Mouse (Mus musculus) stomach, embryonic 15.5 days (tissue): ENCODE results near the gene Esd. TPM values are rescaled to one million over a fixed set of nuclear protein-coding genes. Genes with fewer than 3 reads are reported as not detected.

Experiments used
- ATAC-seq: fragments of 200-750 bp; cut with Nextera tagmentation; 2 replicates; pipeline ENCODE4 v1.8.0; 2017; ENCODE audit warnings: low read depth, moderate number of reproducible peaks, moderate TSS enrichment; ENCODE audit not compliant: insufficient read depth, low FRiP score
- H3K27ac ChIP-seq: fragments of 300-500 bp; sonication (generic); 2 replicates; pipeline ENCODE4 v1.5.1; 2015; ENCODE audit warnings: mild to moderate bottlenecking, inconsistent platforms
- H3K27me3 ChIP-seq: fragments of 300-500 bp; sonication (generic); replicated peaks from 2 replicates; pipeline ENCODE4 v1.6.1; 2015; ENCODE audit warnings: inconsistent platforms
- H3K36me3 ChIP-seq: fragments of 300-500 bp; sonication (generic); 2 replicates; pipeline ENCODE4 v1.6.1; 2015; ENCODE audit warnings: inconsistent platforms
- H3K4me1 ChIP-seq: fragments of 300-500 bp; sonication (generic); 2 replicates; pipeline ENCODE4 v1.6.1; 2015; ENCODE audit warnings: inconsistent platforms
- H3K4me2 ChIP-seq: fragments of 300-500 bp; sonication (generic); 2 replicates; pipeline ENCODE4 v1.6.1; 2015; ENCODE audit warnings: mild to moderate bottlenecking, inconsistent platforms
- H3K4me3 ChIP-seq: fragments of 300-500 bp; sonication (generic); replicated peaks from 2 replicates; pipeline ENCODE4 v1.5.1; 2015; ENCODE audit warnings: inconsistent platforms
- H3K9ac ChIP-seq: fragments of 300-500 bp; sonication (generic); 2 replicates; pipeline ENCODE4 v1.6.1; 2015; ENCODE audit warnings: inconsistent platforms
- H3K9me3 ChIP-seq: fragments of 300-500 bp; sonication (generic); 2 replicates; pipeline ENCODE4 v1.6.1; 2016; ENCODE audit warnings: inconsistent platforms
- WGBS: fragments of 180-500 bp; shearing (Covaris S2); methylation state at CpG from one replicate; pipeline ENCODE4 v1.1.7; 2015; 5-methylcytosine and 5-hydroxymethylcytosine counted together
- polyA plus RNA-seq: library from polyadenylated mRNA; unstranded; fragments of >200 nt; fragmentation: Nextera tagmentation; extraction: Ambion mirVana; gene quantifications from 2 replicates; pipeline ENCODE4 v1.2.1, GENCODE M21; 2015

The Esd gene
- polyA plus RNA-seq: 320 and 334 TPM in 2 replicates

- Histone ChIP-seq H3K27me3 (no peaks in the 10 kb centered on the region), H3K9ac (peak within 1 kb of the TSS; percentile 54), H3K36me3 (peaks cover 10% of the 10 kb centered on the region; the same call in 1 of the 2 replicates), H3K4me3 (peak within 1 kb of the TSS; percentile 70), H3K27ac (peak within 1 kb of the TSS; percentile 87), H3K4me2 (peak within 1 kb of the TSS; percentile 68), H3K9me3 (no peaks in the 10 kb centered on the region), H3K4me1 (peaks cover 4% of the 10 kb centered on the region)
- under 1% methylated on average over 52 of the region's 53 CpGs for WGBS
- peak; percentile 99 for ATAC-seq
These were observed at the start of gene Esd for GRCm38 (mm10) chr14:74732079-74732783. Gene Esd, plus strand, starts transcription at chr14:74732297.

GRCm38 (mm10) chr14:74684298-74684978 is 47.7 kb upstream of the Esd start:
- no peak for ATAC-seq
- no peak overlapping the region for H3K27ac ChIP-seq
- H3K9ac ChIP-seq: no peak overlapping the region
- H3K27me3 ChIP-seq: no peaks in the 10 kb centered on the region
- H3K36me3 ChIP-seq: no peaks in the 10 kb centered on the region
- H3K4me2 ChIP-seq: no peak overlapping the region
- H3K4me3 ChIP-seq: no peak overlapping the region
- H3K4me1 ChIP-seq: no peaks in the 10 kb centered on the region
- no peaks in the 10 kb centered on the region for H3K9me3 ChIP-seq
- WGBS: 67% methylated on average over 5 of the region's 5 CpGs

- no peaks in the 10 kb centered on the region for H3K36me3 ChIP-seq
- ATAC-seq: no peak
- no peak overlapping the region for H3K9ac ChIP-seq
- no peaks in the 10 kb centered on the region for H3K27me3 ChIP-seq
- H3K27ac ChIP-seq: no peak overlapping the region
- H3K9me3 ChIP-seq: no peaks in the 10 kb centered on the region
- no peak overlapping the region for H3K4me3 ChIP-seq
- H3K4me1 ChIP-seq: no peaks in the 10 kb centered on the region
- WGBS: 85% methylated on average over 2 of the region's 2 CpGs
- no peak overlapping the region for H3K4me2 ChIP-seq
These were observed 40.1 kb upstream of the Esd start for GRCm38 (mm10) chr14:74691963-74692362.

- no peak for ATAC-seq
- H3K4me2 ChIP-seq: no peak overlapping the region
- H3K9me3 ChIP-seq: no peaks in the 10 kb centered on the region
- H3K4me1 ChIP-seq: no peaks in the 10 kb centered on the region
- no peak overlapping the region for H3K9ac ChIP-seq
- WGBS: 25% methylated on average over 4 of the region's 4 CpGs
- no peaks in the 10 kb centered on the region for H3K27me3 ChIP-seq
- H3K27ac ChIP-seq: no peak overlapping the region
- H3K4me3 ChIP-seq: no peak overlapping the region
- no peaks in the 10 kb centered on the region for H3K36me3 ChIP-seq
These were observed 35.3 kb upstream of the Esd start for GRCm38 (mm10) chr14:74696766-74697165.

GRCm38 (mm10) chr14:74697432-74697831 is 34.7 kb upstream of the Esd start:
- Histone ChIP-seq H3K36me3 (no peaks in the 10 kb centered on the region), H3K27ac (no peak overlapping the region), H3K27me3 (no peaks in the 10 kb centered on the region), H3K9ac (no peak overlapping the region), H3K9me3 (no peaks in the 10 kb centered on the region), H3K4me1 (no peaks in the 10 kb centered on the region), H3K4me3 (no peak overlapping the region), H3K4me2 (no peak overlapping the region)
- no peak for ATAC-seq

GRCm38 (mm10) chr14:74699241-74699640 is 32.9 kb upstream of the Esd start:
- WGBS: 77% methylated on average over 3 of the region's 3 CpGs
- no peak overlapping the region for H3K4me3 ChIP-seq
- no peak overlapping the region for H3K4me2 ChIP-seq
- no peak overlapping the region for H3K27ac ChIP-seq
- H3K36me3 ChIP-seq: no peaks in the 10 kb centered on the region
- no peaks in the 10 kb centered on the region for H3K9me3 ChIP-seq
- no peak for ATAC-seq
- H3K4me1 ChIP-seq: no peaks in the 10 kb centered on the region
- H3K27me3 ChIP-seq: no peaks in the 10 kb centered on the region
- H3K9ac ChIP-seq: no peak overlapping the region

GRCm38 (mm10) chr14:74703930-74704329 is 28.2 kb upstream of the Esd start:
- no peaks in the 10 kb centered on the region for H3K9me3 ChIP-seq
- no peak overlapping the region for H3K27ac ChIP-seq
- no peaks in the 10 kb centered on the region for H3K36me3 ChIP-seq
- H3K4me3 ChIP-seq: no peak overlapping the region
- no peak for ATAC-seq
- no peak overlapping the region for H3K9ac ChIP-seq
- no peak overlapping the region for H3K4me2 ChIP-seq
- 39% methylated on average over 6 of the region's 6 CpGs for WGBS
- H3K27me3 ChIP-seq: no peaks in the 10 kb centered on the region
- no peaks in the 10 kb centered on the region for H3K4me1 ChIP-seq

GRCm38 (mm10) chr14:74709054-74709453 is 23.0 kb upstream of the Esd start:
- WGBS: 19% methylated on average over 3 of the region's 3 CpGs
- ATAC-seq: no peak
- Histone ChIP-seq H3K36me3 (no peaks in the 10 kb centered on the region), H3K27ac (no peak overlapping the region), H3K4me2 (no peak overlapping the region), H3K9me3 (no peaks in the 10 kb centered on the region), H3K4me3 (no peak overlapping the region), H3K4me1 (no peaks in the 10 kb centered on the region), H3K9ac (no peak overlapping the region), H3K27me3 (no peaks in the 10 kb centered on the region)

GRCm38 (mm10) chr14:74723541-74723940 is 8.6 kb upstream of the Esd start:
- no peaks in the 10 kb centered on the region for H3K36me3 ChIP-seq
- no peak overlapping the region for H3K4me2 ChIP-seq
- no peak overlapping the region for H3K9ac ChIP-seq
- no peaks in the 10 kb centered on the region for H3K9me3 ChIP-seq
- no peaks in the 10 kb centered on the region for H3K27me3 ChIP-seq
- no peaks in the 10 kb centered on the region for H3K4me1 ChIP-seq
- WGBS: 70% methylated on average over 3 of the region's 3 CpGs
- no peak for ATAC-seq
- no peak overlapping the region for H3K27ac ChIP-seq
- no peak overlapping the region for H3K4me3 ChIP-seq

GRCm38 (mm10) chr14:74731221-74732078 is 647 bp upstream of the Esd start:
- no peak for ATAC-seq
- no peak overlapping the region for H3K9ac ChIP-seq
- WGBS: 19% methylated on average over 9 of the region's 9 CpGs

GRCm38 (mm10) chr14:74733397-74733796 is 1.3 kb downstream of the Esd start:
- ATAC-seq: no peak
- WGBS: 53% methylated on average over 2 of the region's 2 CpGs
- H3K9ac ChIP-seq: no peak overlapping the region

More at GRCm38 (mm10) chr14:74731221-74732078, 647 bp upstream of the Esd start:
- Histone ChIP-seq H3K9me3 (no peaks in the 10 kb centered on the region), H3K4me1 (peaks cover 4% of the 10 kb centered on the region), H3K27me3 (no peaks in the 10 kb centered on the region), H3K36me3 (0 out of 2 replicates have a peak, but pooled peaks cover 5% of the 10 kb centered on the region), H3K27ac (peak overlapping the region; percentile 87), H3K4me3 (peak overlapping the region; percentile 70), H3K4me2 (peak overlapping the region; percentile 68)

GRCm38 (mm10) chr14:74735471-74735870 is 3.4 kb downstream of the Esd start:
- 70% methylated on average over 6 of the region's 6 CpGs for WGBS
- Histone ChIP-seq H3K4me2 (no peak overlapping the region), H3K4me1 (peaks cover 4% of the 10 kb centered on the region), H3K36me3 (peaks cover 29% of the 10 kb centered on the region), H3K27ac (no peak overlapping the region), H3K27me3 (no peaks in the 10 kb centered on the region), H3K9me3 (no peaks in the 10 kb centered on the region), H3K9ac (no peak overlapping the region), H3K4me3 (no peak overlapping the region)
- ATAC-seq: no peak

More at GRCm38 (mm10) chr14:74733397-74733796, 1.3 kb downstream of the Esd start:
- Histone ChIP-seq H3K36me3 (peaks cover 15% of the 10 kb centered on the region; the same call in 1 of the 2 replicates), H3K4me2 (peak overlapping the region; percentile 68), H3K4me3 (peak overlapping the region; percentile 70), H3K27ac (no peak overlapping the region), H3K4me1 (peaks cover 4% of the 10 kb centered on the region), H3K9me3 (no peaks in the 10 kb centered on the region), H3K27me3 (no peaks in the 10 kb centered on the region)
